Mouse (Mus musculus) c-Kit-positive CD71-positive TER-119-negative erythroid progenitor cells, embryonic 14.5 days (primary cell): ENCODE data around the gene Tspan5.

Source experiments
- DNase-seq: peaks from one replicate; pipeline ENCODE4 v3.0.0-alpha.2; 2013; ENCODE audit warnings: low read depth

The Tspan5 gene

DNA sequence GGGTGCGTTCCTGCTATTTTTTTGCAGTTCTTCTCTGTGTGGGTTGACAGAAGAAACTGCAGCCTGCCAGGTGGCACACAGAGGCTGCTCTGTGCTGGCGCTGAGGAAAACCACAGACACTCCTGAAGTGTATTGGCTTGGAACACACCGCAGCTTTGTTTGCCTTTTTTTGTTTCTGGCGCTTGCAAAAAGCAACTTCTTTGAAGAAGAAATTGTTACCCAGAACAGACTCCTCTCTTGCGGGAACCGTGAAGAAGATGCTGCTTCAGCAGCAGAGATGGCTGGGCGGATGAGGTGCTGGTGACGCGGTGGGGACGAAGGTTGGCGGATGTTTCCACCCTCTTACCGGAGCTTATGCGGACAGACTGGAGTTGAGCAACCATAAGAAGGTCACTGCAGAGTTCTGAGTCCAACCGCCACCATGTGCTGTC, 135.0 kb downstream of the Tspan5 start:
- DNase-seq, result no peak

DNA sequence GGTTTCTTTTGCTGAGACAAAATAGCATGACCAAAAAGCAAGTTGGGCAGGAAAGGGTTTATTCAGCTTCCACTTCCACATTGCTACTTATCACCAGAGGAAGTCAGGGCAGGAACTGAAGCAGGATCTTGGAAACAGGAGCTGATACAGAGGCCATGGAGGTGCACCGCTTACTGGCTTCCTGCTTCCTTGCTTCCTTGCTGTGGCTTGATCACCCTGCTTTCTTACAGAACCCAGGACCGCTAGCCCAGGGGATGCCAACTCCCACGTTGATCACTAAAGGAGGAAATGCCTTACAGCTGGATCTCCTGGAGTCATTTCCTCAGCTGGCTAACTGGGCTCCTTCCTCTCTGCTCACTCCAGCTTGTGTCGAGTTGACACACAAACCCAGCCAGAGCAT, 135.7 kb downstream of the Tspan5 start:
- DNase-seq, result no peak

DNA sequence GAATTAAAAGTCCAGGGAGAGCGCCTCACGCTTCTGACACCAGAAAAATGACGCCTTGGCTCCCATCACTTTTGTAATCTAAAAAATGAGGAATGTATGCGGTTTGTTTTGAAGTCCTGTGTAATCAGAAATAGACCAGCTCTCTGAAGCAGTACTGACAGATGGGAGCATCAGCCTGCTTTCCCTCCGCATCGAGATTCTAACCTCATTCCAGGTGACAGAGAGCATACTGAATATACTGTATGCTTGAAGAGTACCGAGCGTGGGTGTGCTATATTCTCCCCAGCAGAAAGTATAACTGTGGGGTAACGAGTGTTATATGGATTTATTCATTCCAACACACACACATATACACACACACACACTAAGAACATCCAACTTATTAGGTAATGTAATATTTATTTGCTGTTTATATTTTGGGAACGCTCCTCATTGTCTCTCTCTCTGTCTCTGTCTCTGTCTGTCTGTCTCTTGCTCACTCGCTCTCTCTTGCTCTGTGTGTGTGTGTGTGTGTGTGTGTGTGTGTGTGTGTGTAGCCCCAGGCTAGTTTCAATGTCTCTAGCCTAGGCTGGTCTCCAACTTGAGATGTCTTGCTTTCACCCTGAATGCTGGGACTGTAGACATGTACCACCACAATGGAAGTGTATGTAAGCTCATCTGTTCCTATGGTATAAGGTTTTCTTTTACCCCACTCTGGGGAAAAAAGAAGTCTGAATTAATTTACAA, 139.2 kb downstream of the Tspan5 start:
- DNase-seq, result no peak

GRCm38 (mm10) chr3:138881725-138882347, 139.8 kb downstream of the Tspan5 start:
- no peak for DNase-seq

- no peak for DNase-seq
Observed at GRCm38 (mm10) chr3:138886121-138886520, 144.1 kb downstream of the Tspan5 start.

DNA sequence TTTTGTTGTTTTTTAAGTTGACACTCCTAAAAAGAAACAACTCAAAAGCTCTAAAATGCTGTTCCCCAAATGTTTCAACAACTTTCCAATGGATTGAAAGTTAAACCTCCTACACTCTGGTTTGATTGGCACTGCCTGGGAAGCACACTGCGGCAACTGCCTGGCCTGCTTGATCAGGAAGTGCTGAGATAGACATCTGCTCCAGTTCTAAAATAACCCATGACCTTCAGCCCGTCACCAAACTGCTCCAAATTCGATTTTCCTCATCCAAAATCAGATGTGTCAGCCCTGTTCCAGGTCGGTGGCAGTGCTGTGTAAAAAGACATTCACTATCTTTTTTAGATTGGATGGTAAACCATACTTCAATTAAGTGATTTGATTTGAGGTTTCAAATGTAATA, 147.2 kb downstream of the Tspan5 start:
- no peak for DNase-seq

GRCm38 (mm10) chr3:138889769-138890295, 147.8 kb downstream of the Tspan5 start:
- DNase-seq, result no peak

- peak; percentile 21 for DNase-seq
Observed at GRCm38 (mm10) chr3:138893520-138893919, 151.5 kb downstream of the Tspan5 start.

DNA sequence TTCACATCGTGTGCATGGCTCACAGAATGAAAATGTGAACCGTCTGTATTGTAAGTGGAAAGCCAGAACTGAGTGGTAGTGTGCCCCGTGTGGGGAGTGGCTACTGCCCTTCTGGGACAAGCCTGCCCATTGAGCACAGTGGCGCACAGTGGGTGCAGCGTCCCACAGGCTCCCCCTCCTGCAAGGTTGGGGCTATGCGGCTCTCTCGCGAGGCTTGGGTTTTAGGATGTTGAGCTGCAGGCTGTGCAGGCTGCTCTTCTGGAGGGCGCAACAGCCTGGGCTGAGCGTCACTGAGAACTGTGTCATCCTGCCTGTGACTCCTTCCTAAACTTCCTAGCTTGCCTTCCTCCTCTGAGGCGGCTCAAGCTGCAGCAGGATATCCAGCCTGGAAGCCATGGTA, 155.5 kb downstream of the Tspan5 start:
- DNase-seq, result no peak

DNA sequence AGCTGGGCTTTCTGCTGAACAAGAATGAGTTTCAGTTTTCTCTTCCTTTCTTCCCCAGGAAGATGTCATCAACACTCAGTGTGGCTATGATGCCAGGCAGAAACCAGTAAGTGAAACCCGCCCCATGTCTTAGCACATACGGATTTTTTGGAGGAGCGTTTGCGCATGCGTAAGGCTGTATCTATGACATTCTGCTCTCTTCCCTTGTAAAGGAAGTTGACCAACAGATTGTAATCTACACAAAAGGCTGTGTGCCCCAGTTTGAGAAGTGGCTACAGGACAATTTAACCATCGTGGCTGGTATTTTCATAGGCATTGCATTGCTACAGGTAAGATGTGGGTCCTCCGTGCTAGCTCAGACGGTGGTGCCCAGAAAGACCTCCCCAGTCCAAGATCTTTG, 156.1 kb downstream of the Tspan5 start:
- DNase-seq, result no peak

DNA sequence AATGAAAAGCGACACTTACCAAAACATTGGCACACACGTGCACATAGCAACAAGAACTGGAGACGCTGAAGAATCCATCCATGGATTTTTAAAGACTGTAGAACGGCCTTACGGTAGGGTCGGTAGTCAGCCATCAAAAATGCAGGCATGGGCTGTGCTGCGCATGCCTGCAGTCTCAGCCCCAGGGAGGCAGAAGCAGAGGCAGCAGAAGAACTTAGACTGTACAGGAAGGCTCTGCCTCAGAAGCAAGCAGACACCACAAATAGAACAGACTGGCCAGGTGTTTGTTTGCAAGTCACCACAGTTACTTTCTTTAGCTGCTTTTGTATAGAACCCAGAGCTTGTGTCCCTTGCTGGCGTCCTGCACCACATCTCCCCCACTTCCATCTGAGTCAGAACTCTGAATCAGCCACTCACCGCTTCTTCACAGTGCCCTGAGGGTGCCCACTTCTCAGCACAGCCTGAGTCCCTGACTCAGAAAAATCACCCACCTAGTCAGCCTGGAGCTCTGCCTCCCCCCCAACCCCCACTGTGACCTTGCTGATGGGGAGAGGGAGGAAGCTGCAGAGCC, 158.7 kb downstream of the Tspan5 start:
- DNase-seq, result no peak

DNA sequence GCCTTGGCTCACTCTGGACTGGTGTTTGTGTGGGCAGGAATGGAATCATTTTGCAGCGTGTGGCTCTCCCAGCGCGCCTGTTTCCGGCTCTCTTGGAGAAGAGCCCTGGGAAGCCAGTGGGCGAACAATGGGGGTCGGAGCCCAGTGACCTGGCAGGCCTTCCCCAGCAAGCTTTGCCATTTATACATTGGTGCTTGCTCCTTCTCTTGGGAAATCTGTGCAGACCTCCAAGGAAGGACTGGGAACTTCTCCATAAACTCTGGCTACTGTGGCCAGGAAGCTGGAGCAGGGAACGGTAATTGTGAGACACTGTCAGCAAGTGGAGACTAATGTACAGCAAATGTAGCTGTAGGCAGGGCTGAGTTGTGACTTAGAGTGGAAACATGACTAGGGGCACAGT, 163.7 kb downstream of the Tspan5 start:
- no peak for DNase-seq

GRCm38 (mm10) chr3:138906112-138906880, 164.3 kb downstream of the Tspan5 start:
- DNase-seq, result peak; percentile 40

- no peak for DNase-seq
Observed at GRCm38 (mm10) chr3:138909313-138909712, 167.3 kb downstream of the Tspan5 start.

DNA sequence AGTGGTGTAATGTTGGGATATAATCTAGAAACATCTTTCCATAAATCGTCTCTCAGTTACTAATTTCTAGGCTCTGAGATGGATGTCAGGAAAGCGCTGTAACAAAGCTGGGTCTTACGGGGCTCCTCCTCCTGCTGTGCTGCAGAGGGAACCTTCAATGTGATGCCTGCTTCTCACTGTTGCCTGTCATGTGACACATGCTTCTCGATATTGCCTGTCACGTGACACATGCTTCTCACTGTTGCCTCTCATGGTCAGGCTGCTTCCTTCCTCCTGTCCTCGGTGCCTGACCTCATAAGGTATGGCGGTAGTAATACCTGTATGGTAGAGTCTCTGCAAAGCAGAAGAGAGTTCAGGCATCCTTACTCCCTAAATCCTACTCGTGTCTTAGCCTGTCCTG, 170.5 kb downstream of the Tspan5 start:
- no peak for DNase-seq

- no peak for DNase-seq
Observed at GRCm38 (mm10) chr3:138914626-138915288, 172.8 kb downstream of the Tspan5 start.

GRCm38 (mm10) chr3:138916591-138916990, 174.6 kb downstream of the Tspan5 start:
- no peak for DNase-seq

DNA sequence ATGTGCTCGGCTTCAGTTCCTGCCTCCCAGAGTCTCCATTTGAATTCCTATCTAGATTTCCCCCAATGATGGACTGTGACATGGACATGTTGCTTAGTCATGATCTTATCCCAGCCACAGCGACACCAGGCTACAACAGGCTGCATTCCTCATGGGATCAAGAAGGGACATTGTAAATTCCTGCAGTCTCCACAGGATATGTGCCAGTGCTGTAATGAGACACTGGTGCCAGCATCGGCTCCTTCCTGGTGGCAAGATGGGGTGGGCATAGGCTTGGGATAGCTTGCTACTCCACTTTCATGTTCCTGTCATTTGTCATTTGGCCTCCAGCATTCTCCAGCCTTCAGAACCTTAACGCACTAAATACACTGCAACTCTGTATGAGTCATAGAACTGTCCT, 175.0 kb downstream of the Tspan5 start:
- DNase-seq, result no peak

DNA sequence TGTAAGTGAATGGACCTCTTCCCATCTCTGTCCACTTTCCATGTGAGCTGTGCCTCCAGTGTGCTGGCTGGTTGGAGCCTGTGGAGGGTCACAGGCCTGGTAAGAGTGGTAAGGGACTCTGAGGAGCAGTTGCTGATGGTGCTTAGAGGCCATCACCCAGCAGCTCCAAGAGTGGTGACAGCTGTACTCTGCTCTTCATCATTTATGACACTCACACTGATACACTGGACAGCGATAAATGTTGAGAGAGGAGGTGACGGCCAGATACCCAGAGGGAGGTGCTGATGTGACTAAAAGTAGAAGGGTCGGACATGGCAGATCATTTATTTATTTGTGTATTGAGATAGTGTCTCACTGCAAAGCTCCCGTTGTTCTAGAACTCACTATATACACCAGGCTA, 176.2 kb downstream of the Tspan5 start:
- DNase-seq, result no peak

- DNase-seq, result no peak
Observed at GRCm38 (mm10) chr3:138926161-138926560, 184.2 kb downstream of the Tspan5 start.

GRCm38 (mm10) chr3:138927437-138927836, 185.4 kb downstream of the Tspan5 start:
- DNase-seq, result no peak

DNA sequence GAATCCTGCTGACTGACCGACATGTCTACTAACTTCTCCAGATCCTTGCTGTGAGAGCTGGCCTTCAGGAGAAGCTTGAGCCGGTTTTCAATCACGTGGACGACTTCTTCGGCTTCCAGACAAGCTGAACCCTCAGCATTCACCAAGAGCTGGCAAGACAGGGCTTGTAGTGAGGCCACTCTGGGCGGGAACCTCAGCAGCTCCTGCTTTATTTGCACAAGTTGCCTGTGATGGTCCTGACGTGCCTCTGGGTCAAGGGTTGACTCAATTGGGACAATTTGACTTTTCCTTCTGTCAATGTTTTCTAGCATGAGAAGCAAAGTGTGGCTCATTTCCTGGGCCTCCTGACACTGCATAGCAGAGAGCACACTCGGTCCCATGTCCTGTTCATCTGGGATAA, 194.8 kb downstream of the Tspan5 start:
- no peak for DNase-seq
